Mouse (Mus musculus) adrenal gland, postnatal 36 days (tissue): ENCODE data around the gene Nos1ap. TPM values are rescaled to one million over a fixed set of nuclear protein-coding genes. Genes with fewer than 3 reads are reported as not detected.

Source experiments
- DNase-seq, 2 experiments: peaks; one replicate each; pipeline ENCODE4 v3.0.0; 2021; ENCODE audit warnings: mixed read lengths in 1 of 2
- total RNA-seq, 2 experiments: library from RNA; stranded (reverse); gene quantifications; 2 replicates each; pipeline ENCODE4 v1.2.3; 2021

Nos1ap gene
- total RNA-seq, 2 experiments from 2014 or later: 19.2 to 25.1 TPM

DNA sequence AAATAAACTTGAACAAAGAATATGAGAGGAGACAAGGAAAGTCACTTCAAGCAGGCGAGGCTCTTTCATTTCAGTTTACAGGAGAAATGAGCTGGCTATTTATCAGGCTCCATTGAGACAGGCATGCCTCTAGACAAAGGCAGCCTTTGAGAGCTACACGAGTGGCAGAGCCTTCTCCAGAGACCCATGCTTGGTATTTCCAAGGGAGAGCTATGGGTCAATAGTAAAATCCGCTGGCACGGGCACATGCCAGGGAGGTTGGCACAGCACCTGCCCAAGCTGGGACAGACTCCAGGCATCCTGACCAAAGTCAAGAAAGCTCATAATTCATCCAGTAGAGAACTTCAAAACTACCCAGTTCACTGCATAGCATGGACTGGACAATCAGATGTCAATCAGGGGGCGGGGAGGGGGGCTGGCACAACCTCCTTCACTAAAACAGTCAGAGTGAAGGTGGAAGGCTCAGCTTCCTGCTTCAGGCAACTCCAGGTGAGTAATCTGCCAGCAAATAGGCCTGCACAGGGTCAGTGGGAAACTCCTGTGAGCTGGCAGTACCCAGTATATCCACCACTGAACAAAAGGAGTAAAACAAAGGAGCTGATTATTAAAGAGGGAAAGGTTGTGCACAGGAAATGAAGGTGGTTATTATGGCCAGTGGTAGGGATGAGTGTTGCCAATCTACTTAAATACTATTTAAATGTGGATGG, 129.6 kb downstream of the Nos1ap start:
- DNase-seq: peak; percentile 27 to 65

DNA sequence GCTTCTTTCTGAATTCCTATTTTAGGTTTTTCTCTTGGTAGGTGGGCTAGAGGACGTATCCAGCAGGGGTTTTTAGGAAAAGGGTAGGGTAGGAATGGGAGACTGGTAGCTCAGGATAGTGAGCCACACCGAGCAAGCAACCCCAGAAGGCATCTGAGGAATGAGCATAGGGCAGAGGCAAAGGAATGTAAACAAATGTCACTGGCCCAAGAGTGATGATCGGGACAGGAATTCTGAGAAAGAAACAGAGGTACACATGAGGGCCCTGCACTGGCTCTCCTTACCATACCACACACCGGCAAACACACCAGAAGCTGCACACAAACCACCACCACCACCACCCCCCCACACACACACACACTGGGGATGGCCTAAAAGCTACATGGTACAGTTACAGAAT, 132.0 kb downstream of the Nos1ap start:
- no peak for DNase-seq

DNA sequence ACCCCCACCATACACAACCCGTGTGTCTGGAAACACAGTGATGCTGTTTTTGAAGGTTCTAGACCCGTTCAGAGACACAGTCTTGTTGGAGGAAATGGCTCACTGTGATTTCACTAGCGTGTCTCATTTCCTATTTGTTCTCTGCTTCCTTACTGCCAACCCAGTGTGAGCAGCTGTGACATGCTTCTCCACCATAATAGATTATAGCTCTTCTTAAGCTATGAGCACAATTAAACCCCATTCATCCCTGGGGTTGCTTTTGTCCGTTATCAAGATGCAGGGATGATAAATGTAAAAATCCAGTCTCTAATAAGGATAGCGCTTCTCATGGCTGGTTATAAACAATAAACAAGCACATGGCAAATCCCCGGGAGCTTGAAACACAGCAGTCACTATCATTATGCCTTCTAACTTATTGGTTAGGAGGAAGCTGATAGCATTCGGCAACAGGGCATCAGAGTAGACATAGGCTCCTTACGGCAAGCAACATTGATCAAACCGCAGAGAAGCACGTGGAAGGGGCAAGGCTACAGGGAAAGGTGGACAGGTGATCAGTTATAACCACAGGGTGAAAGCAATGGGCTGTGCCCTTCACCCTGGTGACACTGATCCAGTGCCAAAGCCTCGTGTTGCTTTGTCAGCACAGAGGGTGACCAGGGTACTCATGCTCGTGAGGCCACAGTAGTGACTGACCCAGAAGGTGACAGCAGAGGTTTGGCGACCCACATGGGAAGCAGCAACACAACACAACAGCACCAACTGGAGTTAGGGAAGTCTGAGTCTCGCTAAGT, 133.6 kb downstream of the Nos1ap start:
- DNase-seq: no peak

DNA sequence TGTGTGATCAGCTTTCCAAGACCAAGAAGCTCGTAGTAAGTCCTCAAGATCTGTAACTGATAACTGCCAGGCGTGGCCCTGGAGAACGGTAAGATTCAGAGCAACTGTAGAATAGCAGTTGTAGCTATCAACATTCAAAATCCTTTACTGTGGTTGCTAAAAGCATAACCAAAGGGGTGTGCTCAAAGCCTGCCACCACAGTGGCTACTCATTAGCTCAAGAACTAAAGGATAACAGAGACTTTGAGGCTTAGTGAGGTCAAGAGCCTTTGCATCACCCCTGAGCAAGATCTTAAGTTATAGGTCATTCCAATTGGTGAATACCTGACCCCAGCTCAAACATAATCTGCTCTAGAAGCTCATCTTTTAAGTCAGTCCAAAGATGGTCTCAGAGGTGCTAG, 134.3 kb downstream of the Nos1ap start:
- DNase-seq: no peak

DNA sequence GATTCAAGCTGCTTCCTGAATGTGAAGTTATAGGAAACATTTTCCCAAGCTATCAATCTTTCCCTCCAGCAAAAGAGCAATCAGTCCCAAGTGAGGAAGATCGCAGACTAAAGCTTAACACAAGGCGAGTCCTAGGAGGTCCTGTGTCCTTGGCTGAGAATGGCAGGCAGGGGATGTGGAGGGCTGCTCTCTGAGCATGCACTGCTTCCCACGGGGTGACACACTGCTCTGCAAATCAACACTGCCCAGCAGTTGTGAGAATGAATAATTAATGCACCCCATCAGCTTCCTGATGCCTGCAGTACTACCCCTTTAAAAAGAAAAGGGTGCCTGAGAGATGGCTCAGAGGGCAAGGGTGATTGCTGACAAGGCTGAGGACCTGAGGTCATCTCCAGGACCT, 136.2 kb downstream of the Nos1ap start:
- no peak for DNase-seq

DNA sequence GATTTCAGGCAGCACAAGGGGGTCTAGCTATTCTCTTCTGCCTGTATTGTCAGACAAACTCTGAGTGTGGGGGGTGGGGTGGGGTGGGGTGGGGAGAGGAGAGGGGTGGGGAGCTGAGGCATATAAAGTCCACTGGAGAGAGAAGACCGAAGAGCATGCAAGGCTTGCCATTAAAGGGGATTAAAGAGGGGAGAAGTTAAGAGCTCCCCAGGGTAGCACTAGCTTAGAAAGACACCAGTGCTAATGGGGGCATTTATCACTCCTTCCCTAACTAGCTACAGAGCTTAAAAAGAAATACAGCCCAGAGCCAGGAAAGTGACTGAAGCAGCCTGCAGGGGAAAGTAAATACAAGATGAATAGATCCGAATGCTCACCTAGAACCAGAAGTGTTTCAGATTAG, 141.4 kb downstream of the Nos1ap start:
- DNase-seq: no peak

DNA sequence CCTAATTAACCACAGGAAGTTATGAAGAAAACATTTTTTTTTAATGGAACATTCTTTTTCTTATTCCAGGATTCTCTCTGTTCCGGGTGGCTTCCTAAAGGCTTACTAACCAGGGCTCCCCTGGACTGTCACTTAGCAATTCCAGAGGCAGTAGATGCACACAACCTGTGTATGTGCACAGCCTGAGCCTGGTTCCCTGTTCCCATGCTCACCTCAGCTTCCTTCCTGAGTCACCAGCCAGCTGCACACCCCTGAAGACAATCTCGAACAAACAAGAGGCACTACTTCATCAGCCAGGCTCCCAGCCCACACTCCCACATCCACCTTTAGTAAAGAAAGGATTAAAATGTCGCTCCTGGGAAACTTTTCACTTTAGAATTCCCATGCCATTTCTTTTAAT, 144.2 kb downstream of the Nos1ap start:
- DNase-seq: no peak

DNA sequence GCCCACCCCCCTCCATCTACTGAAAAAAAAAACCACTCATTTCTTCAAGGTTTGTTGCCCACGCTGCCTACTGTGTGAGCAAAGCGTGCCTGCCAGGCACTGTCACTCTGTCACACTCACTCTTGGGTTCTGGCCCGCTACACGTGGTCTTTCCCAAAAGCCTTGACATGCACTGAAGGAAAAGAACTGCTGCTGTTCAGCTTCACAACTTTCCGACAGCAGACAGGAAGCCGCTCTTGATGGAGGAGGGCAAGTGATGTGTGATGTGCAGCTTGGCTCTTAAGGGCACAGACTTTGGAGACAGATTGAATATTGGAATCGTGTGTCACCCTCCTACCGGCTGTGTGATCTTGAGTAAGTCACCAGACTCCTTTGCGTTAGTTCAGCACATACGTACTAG, 149.3 kb downstream of the Nos1ap start:
- no peak for DNase-seq

GRCm38 (mm10) chr1:170438471-170439151, 151.1 kb downstream of the Nos1ap start:
- no peak for DNase-seq

DNA sequence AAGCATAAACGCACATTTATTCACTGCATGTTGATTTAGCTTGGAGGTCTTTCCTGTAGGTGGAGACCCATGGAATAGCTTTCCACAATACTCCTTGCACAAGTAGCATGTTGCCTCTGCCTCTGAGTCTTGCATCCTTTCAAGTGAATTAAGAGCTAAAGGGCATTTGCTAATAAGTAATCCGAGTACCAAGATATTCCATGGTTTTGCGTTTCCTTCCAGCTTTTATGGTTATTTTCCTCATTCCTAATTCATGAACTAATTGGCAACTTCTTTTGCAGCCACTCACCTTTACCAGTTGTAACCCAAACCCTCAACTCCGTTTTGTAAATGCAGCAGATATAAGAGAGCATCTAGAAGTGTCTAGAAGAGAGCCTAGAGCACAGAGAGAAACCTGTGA, 155.5 kb downstream of the Nos1ap start:
- DNase-seq: no peak

DNA sequence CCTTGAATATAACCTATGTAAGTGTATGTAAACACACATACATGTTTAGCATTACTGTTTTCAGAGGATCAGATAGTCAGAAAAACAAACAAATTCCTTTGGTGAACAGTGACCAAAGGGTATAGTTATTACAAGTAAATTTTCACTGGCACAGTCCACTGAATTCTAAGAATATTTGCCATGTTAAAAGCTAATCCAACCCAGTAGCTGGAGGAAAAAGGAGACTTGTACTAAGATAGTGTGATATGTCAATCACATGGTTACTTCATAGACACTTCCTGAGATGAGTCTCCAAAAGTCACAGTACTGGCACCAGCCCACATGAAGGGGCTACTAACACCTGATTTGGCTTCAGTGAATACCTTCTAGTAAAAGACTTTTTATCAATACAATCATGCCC, 156.0 kb downstream of the Nos1ap start:
- DNase-seq: no peak

DNA sequence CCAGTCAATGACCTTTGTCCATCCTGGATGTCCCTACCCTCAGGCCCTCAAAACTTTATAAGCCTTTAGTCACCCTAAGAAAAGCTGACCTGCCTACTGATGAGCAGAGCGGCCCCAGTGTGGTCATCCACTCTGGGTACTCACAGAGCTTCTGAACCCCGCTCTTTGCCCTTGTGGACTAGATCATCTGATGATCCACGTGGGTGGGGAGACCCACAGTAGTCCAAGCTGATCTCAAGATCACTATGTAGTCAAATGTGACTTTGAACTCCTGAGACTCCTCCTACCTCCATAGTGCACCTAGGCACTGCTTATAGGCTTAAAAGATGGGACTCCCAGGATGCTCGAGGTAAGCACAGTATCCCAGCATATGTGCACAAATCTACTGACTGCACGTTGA, 157.4 kb downstream of the Nos1ap start:
- no peak for DNase-seq

DNA sequence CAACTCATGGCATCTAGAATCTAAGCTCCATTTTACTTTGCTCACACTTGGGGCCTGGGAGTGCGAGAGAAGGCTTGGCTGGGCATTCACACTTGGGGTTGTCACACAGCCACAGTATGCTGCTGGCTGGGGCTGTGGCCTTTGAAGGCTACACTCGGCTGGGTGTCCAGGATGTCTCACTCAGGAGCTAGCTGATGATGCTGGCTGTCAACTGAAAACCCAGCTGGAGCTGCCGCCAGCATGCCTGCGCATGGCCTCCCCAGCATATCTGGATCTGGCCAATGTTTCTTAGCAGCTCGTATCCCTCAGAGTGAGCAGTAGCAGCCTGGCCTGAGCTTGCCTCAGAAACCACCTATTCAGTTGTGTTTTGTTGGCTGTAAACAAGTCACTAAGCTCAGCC, 158.3 kb downstream of the Nos1ap start:
- no peak for DNase-seq

- no peak for DNase-seq
Measured at GRCm38 (mm10) chr1:170430660-170431059, 159.0 kb downstream of the Nos1ap start.

- DNase-seq: no peak
Measured at GRCm38 (mm10) chr1:170429656-170430055, 160.0 kb downstream of the Nos1ap start.

DNA sequence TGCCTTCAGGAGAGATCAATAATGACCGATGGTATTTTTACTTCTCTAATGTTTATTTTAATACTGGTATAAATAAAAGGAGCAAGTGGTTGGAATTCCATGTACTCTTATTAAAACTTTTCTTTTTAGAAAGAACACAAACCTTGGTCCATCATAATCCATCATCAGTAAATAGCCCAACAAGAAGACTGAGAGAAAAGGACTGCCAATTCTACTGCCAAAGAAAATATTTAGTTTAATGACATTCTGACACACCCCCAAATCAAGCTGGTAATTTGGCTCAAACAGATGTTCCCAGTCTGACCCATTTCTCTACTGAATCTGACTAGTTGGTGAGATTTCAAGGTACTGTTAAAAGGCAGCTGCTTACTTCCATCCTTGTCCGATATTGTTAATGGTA, 161.5 kb downstream of the Nos1ap start:
- no peak for DNase-seq

DNA sequence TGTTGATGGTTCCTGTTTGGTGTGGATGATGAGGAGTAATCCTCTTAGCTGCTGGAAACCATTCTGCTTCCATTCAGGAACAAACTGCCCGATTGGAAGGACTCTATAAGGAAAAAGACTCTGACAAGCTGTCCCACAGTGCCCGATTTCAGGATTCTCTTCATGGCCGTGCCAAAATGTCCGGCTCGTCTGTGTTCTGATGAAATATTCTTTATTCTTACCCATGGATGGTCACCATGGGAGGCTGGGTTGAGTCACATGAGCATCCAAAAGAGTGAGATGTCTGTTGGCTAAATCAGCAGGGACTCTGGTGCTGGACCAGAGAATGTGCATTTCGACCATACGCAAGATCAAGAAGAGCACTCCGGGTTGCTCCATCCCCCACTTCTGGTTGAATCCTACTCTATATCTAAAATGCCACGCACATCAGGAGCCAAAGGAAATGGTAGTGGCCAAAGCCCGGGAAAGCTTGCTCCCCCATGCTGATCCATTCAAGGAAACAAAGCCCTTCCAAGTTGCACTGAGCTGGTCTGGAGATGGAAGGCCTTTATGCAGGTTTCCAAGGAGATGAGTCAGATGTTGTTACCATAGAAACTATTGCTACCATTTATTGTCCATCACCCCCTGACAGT, 165.3 kb downstream of the Nos1ap start:
- no peak for DNase-seq

DNA sequence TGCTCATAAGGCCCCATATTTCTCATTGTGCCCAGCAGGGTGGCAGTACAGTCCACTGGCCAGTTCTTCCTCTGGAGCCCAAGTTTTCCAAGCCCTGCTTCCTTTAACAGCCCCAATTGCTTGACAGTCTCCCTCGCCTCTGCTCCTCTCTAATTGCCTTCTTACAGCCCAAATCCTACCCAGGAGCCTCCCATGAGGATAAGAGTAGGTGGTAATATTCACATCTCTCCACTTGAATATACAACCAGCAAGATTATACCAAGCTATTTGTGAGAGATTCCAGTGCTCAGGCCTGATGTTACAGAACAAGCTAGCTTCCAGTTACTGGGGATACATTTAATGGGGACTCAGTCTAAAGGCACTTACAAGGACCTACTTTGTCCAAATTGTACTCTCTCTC, 166.6 kb downstream of the Nos1ap start:
- DNase-seq: no peak

GRCm38 (mm10) chr1:170422188-170422587, 167.5 kb downstream of the Nos1ap start:
- no peak for DNase-seq

DNA sequence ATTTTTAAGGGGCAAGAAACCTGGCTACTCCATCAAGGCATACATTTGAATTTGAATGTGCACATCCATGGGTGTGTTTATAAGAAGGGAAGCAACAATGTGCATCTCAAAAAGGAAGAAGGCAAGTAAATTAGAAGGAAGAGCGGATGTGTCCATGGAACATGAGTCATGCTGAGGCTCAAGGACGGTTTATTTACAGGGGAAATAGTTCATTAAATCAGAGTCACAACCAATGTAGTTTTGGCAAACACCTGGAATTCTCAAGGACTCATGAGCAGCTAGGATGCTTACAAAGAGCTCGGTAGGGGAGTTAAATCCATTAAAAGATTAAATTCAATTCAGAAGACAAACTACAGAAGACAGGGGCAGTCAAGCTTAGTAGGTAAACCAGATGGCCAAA, 169.7 kb downstream of the Nos1ap start:
- peak in 1 of 2 experiments; percentile 25 for DNase-seq

DNA sequence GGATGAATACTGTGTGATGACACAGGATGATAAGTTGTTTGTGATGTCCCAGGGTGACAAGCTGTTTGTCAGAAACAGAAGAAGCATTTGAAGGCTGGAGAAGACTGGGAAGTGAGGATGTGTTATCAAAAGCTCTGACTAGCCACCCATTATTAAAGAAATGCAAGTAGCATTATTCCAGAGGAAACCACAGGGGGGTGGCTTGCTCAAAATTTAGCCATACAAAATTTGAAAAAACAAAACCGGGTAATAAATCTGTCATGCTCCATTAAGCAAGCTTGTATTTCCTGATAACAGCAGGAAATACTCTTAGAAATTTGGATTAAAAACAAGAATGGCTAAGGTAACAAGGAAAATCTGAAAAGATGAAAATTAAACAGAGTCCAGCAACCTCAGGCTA, 171.5 kb downstream of the Nos1ap start:
- DNase-seq: no peak

GRCm38 (mm10) chr1:170416967-170417366, 172.7 kb downstream of the Nos1ap start:
- no peak for DNase-seq

- no peak for DNase-seq
Measured at GRCm38 (mm10) chr1:170416206-170416605, 173.5 kb downstream of the Nos1ap start.
